Mouse (Mus musculus): ENCODE data around the gene Nf2.

DNA sequence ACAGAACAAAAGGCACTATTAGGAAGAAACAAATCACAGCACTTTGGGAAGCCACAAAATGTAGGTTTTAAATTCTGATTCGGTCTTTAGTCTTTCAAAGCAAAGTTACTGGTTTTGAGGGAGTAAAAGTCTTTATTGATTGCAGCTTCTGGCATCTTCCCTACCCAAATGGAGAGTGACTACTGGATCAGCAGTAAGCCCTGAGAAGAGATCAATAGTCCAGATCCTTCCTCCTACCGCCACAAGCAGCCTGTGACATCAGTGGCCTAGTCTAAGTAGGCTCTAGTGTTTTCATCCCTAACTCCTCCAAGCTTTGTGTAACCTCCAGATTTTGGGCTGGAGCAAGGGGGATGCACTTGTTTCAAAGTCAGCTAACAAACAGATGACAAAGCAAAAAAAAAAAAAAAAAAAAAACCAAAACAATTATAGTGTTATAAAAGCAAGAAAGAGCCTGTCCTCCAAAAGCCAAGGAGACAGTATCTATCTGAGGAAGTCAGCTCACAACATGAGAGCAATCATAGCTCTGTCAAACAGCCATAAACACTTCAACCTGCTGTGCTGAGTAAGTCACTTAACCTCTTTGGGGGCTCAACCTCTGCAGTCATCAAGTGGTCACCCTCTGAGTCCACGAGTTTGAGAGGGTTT is 15.9 kb downstream of the Nf2 start:
- TF ChIP-seq POLR2A (IDR thresholded peaks at IDR 0.05; ENCODE audit: borderline replicate concordance, extremely low read depth, insufficient read depth, insufficient read length, poor library complexity, severe bottlenecking) (no peak), CTCF (IDR thresholded peaks at IDR 0.05; ENCODE audit: borderline replicate concordance, extremely low read depth, insufficient read depth, insufficient read length) (no peak)

Data from brain, embryonic 14.5 days (tissue).